Mouse (Mus musculus): ENCODE measurements around the gene Csmd2.
"Not testable (repeated sequence)": the region's sequence is repeated elsewhere in the genome, so short reads cannot be mapped to it uniquely, and the experiment has no call there.

Gene Csmd2

GRCm38 (mm10) chr4:128609925-128610402 is 622.3 kb downstream of the Csmd2 start, which contains the start of gene Zscan20:
TSS of gene Zscan20 (minus strand) at chr4:128610098.
- peak; percentile 98 for DNase-seq (ENCODE audit: low read depth, low spot score)

DNA sequence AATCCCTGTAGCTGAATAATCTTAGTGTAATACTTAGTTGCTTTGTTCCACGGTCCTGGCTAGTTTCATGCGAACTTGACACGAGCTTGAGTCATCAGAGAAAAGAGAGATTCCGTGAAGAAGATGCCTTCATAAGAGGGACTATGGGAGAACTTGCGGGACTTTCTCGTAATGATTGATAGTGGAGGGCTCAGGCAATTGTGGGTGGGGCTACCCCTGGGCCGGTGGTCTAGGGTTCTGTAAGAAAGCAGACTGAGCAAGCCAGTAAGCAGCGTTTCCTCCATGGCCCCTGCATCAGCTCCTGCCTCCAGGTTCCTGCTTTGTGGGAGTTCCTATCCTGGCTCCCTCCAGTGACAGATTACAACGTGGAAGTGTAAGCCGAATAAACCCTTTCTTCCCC is 623.0 kb downstream of the Csmd2 start:
- no peak for DNase-seq (ENCODE audit: low read depth, low spot score)

- not testable (repeated sequence) for DNase-seq (ENCODE audit: low read depth, low spot score)
Observed at GRCm38 (mm10) chr4:128611726-128612125, 624.1 kb downstream of the Csmd2 start.

DNA sequence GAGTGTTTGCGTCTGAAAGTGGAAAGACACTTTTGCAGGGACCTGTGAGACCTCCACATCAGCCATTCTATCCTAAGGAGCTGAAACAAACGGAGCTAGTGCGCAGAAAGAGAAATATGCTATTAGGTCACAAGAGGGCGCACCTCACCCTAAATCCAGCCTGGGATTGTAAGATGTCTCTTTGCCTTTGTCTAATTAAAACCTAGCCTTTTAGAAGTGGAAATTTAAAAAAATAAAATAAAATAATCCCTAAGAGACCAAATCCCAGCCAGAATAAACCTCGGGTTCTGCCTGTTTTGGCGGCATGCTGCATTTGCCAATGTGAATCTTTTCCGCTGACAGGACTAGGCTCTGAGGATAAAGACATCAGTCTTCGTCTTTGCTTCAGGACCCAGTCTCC is 625.7 kb downstream of the Csmd2 start:
- DNase-seq (ENCODE audit: low read depth, low spot score), result peak; percentile 73

DNA sequence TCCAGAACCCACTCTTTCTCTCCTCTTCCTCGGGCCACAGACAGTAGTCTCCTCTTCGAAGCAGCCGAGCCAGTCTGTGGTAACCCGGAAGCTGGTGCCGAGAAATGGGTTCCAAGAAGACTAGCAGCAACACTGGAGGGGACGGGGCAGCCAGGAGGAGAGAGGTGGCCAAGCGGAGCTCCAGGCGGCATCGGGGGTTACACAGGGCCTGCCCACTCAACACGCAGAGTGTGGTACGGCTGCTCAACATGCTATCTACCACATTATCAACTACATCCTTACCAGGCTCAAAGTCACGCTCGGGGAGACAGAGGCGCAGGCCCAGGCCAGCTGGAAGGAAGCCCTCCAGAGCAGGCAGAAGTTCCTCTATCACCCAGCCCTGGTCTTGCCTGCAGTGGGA is 628.1 kb downstream of the Csmd2 start:
- DNase-seq (ENCODE audit: low read depth, low spot score), result no peak
